8 mouse cellular contexts compared by ENCODE assay signal in the genomic region with DNA sequence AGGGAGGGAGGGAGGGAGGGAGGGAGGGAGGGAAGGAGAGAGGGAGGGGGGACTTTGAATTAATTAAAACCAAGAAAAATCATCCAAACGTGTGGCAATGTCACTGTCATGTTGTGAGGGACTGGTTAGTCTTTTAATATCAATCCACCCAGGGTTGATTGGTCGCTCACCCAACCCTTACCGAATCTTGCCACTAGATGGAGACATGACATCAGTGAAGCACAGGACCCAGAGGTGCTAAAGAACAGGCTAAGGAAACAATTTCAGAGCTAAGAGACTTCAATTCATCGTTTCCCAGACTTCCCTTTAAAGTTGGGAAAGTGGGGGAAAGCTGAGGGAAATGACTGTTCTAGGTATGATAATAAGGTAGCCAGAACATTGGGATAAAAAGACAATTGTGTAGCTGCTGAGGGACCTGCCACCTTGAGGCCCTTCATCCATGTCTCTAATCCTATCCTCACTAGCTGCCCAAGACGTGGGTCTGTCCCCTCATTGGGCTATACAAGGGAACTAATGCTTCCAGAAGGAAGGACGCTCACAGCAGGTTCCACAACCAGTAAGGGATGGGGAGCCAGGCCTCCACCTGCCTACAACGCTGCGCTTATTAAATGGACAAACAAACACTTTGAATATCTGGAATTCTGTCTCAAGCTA.
A peak's percentile ranks its signal among the peaks of the same experiment; 100 is the strongest.
DNase-seq lines count a peak whose midpoint lies in the region; ATAC-seq and TF ChIP-seq lines count a peak whose summit lies in the region.

No protein-coding gene starts in this region.

- peak; percentile 73 for ATAC-seq in granulocyte monocyte progenitor cell, adult 5-6 weeks (replicated peaks; ENCODE audit: poor library complexity, severe bottlenecking)
- peak; percentile 79; the same call in 1 of the 2 replicates for ATAC-seq in limb, embryonic 14.5 days (ENCODE audit: low FRiP score, low read depth)
- ATAC-seq in midbrain, embryonic 16.5 days = peak; percentile 81
- peak; percentile 59; the same call in 1 of the 2 replicates for ATAC-seq in stomach, postnatal 0 days (ENCODE audit: low FRiP score, low TSS enrichment)

- TF ChIP-seq CTCF in C2C12 (IDR thresholded peaks at IDR 0.05; ENCODE audit: control insufficient read depth, insufficient read depth, insufficient read length) = peak; percentile 46
- TF ChIP-seq CTCF in stomach, postnatal 0 days (IDR thresholded peaks at IDR 0.05; ENCODE audit: low read depth) = peak; percentile 94

- peak; percentile 73 for DNase-seq in MN1 (ENCODE audit: low spot score)
- DNase-seq in cerebellum, postnatal 25 days = peak; percentile 41 to 75
- DNase-seq in kidney, adult 18-20 months = peak; percentile 56
- peak; percentile 77 for DNase-seq in limb, embryonic 14.5 days (ENCODE audit: low spot score)
- peak; percentile 72 for DNase-seq in stomach, postnatal 0 days (ENCODE audit: low spot score)

- 0 out of 2 replicates have a peak, but pooled peaks cover 4% of the 10 kb centered on the region for H3K4me1 ChIP-seq in limb, embryonic 14.5 days (ENCODE audit: control insufficient read depth, insufficient read depth, low read length)
- peaks cover 1% of the 10 kb centered on the region; the same call in 1 of the 2 replicates for H3K4me1 ChIP-seq in midbrain, embryonic 16.5 days (ENCODE audit: control insufficient read depth, insufficient read depth, low read length)
- H3K4me1 ChIP-seq in stomach, postnatal 0 days (replicated peaks; ENCODE audit: control insufficient read depth, insufficient read depth) = no peaks in the 10 kb centered on the region

- WGBS in limb, embryonic 14.5 days = 38% methylated on average over 8 of the region's 8 CpGs
- 38% methylated on average over 8 of the region's 8 CpGs for WGBS in midbrain, embryonic 16.5 days
- 44% methylated on average over 8 of the region's 8 CpGs for WGBS in stomach, postnatal 0 days

- H3K27me3 ChIP-seq in C2C12 (ENCODE audit: control insufficient read depth, insufficient read depth, insufficient read length) = no peaks in the 10 kb centered on the region
- no peaks in the 10 kb centered on the region for H3K27me3 ChIP-seq in limb, embryonic 14.5 days (ENCODE audit: control insufficient read depth, insufficient read depth, low read length)
- no peaks in the 10 kb centered on the region for H3K27me3 ChIP-seq in midbrain, embryonic 16.5 days (ENCODE audit: control insufficient read depth, insufficient read depth, low read depth, low read length)
- no peaks in the 10 kb centered on the region for H3K27me3 ChIP-seq in stomach, postnatal 0 days (ENCODE audit: control insufficient read depth, insufficient read depth, low read length)

- no peak overlapping the region for H3K4me2 ChIP-seq in limb, embryonic 14.5 days (replicated peaks; ENCODE audit: low read depth, low read length, severe bottlenecking)
- H3K4me2 ChIP-seq in midbrain, embryonic 16.5 days (ENCODE audit: low read length) = no peak overlapping the region
- no peak overlapping the region for H3K4me2 ChIP-seq in stomach, postnatal 0 days (replicated peaks; ENCODE audit: low read depth)

- no peaks in the 10 kb centered on the region for H3K79me3 ChIP-seq in C2C12 (ENCODE audit: low read depth)

- no peaks in the 10 kb centered on the region for H3K79me2 ChIP-seq in C2C12 (ENCODE audit: control insufficient read depth, insufficient read depth)

- no peaks in the 10 kb centered on the region for H3K36me3 ChIP-seq in C2C12 (ENCODE audit: control insufficient read depth, insufficient read depth)
- H3K36me3 ChIP-seq in limb, embryonic 14.5 days (ENCODE audit: control insufficient read depth, insufficient read depth, low read length) = peaks cover 6% of the 10 kb centered on the region; the same call in 1 of the 2 replicates
- H3K36me3 ChIP-seq in midbrain, embryonic 16.5 days (ENCODE audit: control insufficient read depth, insufficient read depth, low read length) = no peaks in the 10 kb centered on the region
- H3K36me3 ChIP-seq in stomach, postnatal 0 days (ENCODE audit: control insufficient read depth, insufficient read depth, low read length) = 0 out of 2 replicates have a peak, but pooled peaks cover 2% of the 10 kb centered on the region

- TF ChIP-seq POLR2A in limb, embryonic 14.5 days (IDR thresholded peaks at IDR 0.05; ENCODE audit: borderline replicate concordance, extremely low read depth, insufficient read depth, insufficient read length) = no peak

- H3K9ac ChIP-seq in limb, embryonic 14.5 days (ENCODE audit: low read depth, low read length, severe bottlenecking) = no peak overlapping the region
- H3K9ac ChIP-seq in midbrain, embryonic 16.5 days (ENCODE audit: low read depth, low read length) = no peak overlapping the region
- no peak overlapping the region for H3K9ac ChIP-seq in stomach, postnatal 0 days (ENCODE audit: low read length)

- H3ac ChIP-seq in C2C12 (ENCODE audit: control insufficient read depth, insufficient read length, low read depth) = no peak overlapping the region

- H3K4me3 ChIP-seq in C2C12 (ENCODE audit: insufficient read depth, poor library complexity, severe bottlenecking) = no peak overlapping the region
- H3K4me3 ChIP-seq in limb, embryonic 14.5 days (replicated peaks; ENCODE audit: low read length) = no peak overlapping the region
- H3K4me3 ChIP-seq in midbrain, embryonic 16.5 days (ENCODE audit: low read depth, low read length) = no peak overlapping the region
- no peak overlapping the region for H3K4me3 ChIP-seq in stomach, postnatal 0 days (ENCODE audit: low read depth, low read length)

- TF ChIP-seq EP300 in stomach, postnatal 0 days (optimal IDR thresholded peaks at IDR 0.05) = no peak

- H3K9me3 ChIP-seq in limb, embryonic 14.5 days (ENCODE audit: control insufficient read depth, low read length) = no peaks in the 10 kb centered on the region
- H3K9me3 ChIP-seq in midbrain, embryonic 16.5 days (replicated peaks; ENCODE audit: control insufficient read depth, low read length, poor library complexity, severe bottlenecking) = no peaks in the 10 kb centered on the region
- no peaks in the 10 kb centered on the region for H3K9me3 ChIP-seq in stomach, postnatal 0 days (ENCODE audit: control insufficient read depth, low read length)

- H3K27ac ChIP-seq in limb, embryonic 14.5 days (replicated peaks; ENCODE audit: low read depth, low read length) = no peak overlapping the region
- no peak overlapping the region for H3K27ac ChIP-seq in midbrain, embryonic 16.5 days (ENCODE audit: low read length)
- no peak overlapping the region for H3K27ac ChIP-seq in stomach, postnatal 0 days (replicated peaks)

TF ChIP-seq in C2C12, 6 proteins besides CTCF, POLR2A, EP300 and RAD21:
- no peak for TF ChIP-seq MAX (IDR thresholded peaks at IDR 0.05)
- TF ChIP-seq MYOG (IDR thresholded peaks at IDR 0.05; ENCODE audit: control insufficient read depth, extremely low read depth, insufficient read length) = no peak
- no peak for TF ChIP-seq MYOD1 (IDR thresholded peaks at IDR 0.05; ENCODE audit: control insufficient read depth, insufficient read length, low read depth)
